Mouse (Mus musculus): Measurements from ENCODE around the gene Hspa12a. TPM values are rescaled to one million over a fixed set of nuclear protein-coding genes. Genes with fewer than 3 reads are reported as not detected.

The Hspa12a gene
- polyA plus RNA-seq, 1 experiment from 2014 or later, result 0.28 TPM

- Histone ChIP-seq H3K4me2 (ENCODE audit: low read depth, low read length) (no peak overlapping the region), H3K36me3 (replicated peaks; ENCODE audit: insufficient read depth, low read length) (no peaks in the 10 kb centered on the region), H3K4me1 (ENCODE audit: insufficient read depth) (peaks cover 11% of the 10 kb centered on the region), H3K9me3 (ENCODE audit: low read length) (no peaks in the 10 kb centered on the region), H3K27ac (ENCODE audit: low read depth) (no peak overlapping the region), H3K27me3 (ENCODE audit: insufficient read depth, low read length) (no peaks in the 10 kb centered on the region), H3K9ac (replicated peaks) (no peak overlapping the region), H3K4me3 (ENCODE audit: low read depth, low read length) (no peak overlapping the region)
- 58% methylated on average over 13 of the region's 13 CpGs for WGBS (ENCODE audit: insufficient replicate concordance)
- no peak for DNase-seq
- ATAC-seq, result no peak
- TF ChIP-seq CTCF (IDR thresholded peaks at IDR 0.05; ENCODE audit: low read depth) (no peak), EP300 (IDR thresholded peaks at IDR 0.05; ENCODE audit: low read depth) (no peak)
Observed at GRCm38 (mm10) chr19:58849333-58850131, 93.9 kb downstream of the Hspa12a start.

- no peak for ATAC-seq
- H3K27ac ChIP-seq (ENCODE audit: low read depth), result no peak overlapping the region
- 75% methylated on average over 3 of the region's 3 CpGs for WGBS (ENCODE audit: insufficient replicate concordance)
Observed at GRCm38 (mm10) chr19:58843606-58844005, 99.8 kb downstream of the Hspa12a start.

GRCm38 (mm10) chr19:58840721-58841271, 102.7 kb downstream of the Hspa12a start:
- Histone ChIP-seq H3K4me2 (ENCODE audit: low read depth, low read length) (no peak overlapping the region), H3K4me3 (ENCODE audit: low read depth, low read length) (no peak overlapping the region), H3K27me3 (ENCODE audit: insufficient read depth, low read length) (no peaks in the 10 kb centered on the region), H3K27ac (ENCODE audit: low read depth) (no peak overlapping the region), H3K9me3 (ENCODE audit: low read length) (no peaks in the 10 kb centered on the region), H3K4me1 (ENCODE audit: insufficient read depth) (no peaks in the 10 kb centered on the region), H3K9ac (replicated peaks) (no peak overlapping the region), H3K36me3 (replicated peaks; ENCODE audit: insufficient read depth, low read length) (no peaks in the 10 kb centered on the region)
- WGBS (ENCODE audit: insufficient replicate concordance), result 76% methylated on average over 5 of the region's 5 CpGs
- TF ChIP-seq EP300 (IDR thresholded peaks at IDR 0.05; ENCODE audit: low read depth), result no peak
- TF ChIP-seq CTCF (IDR thresholded peaks at IDR 0.05; ENCODE audit: low read depth), result no peak
- ATAC-seq (no peak), DNase-seq (no peak)

More at GRCm38 (mm10) chr19:58843606-58844005, 99.8 kb downstream of the Hspa12a start:
- H3K9me3 ChIP-seq (ENCODE audit: low read length), result no peaks in the 10 kb centered on the region
- no peaks in the 10 kb centered on the region for H3K4me1 ChIP-seq (ENCODE audit: insufficient read depth)
- H3K4me2 ChIP-seq (ENCODE audit: low read depth, low read length), result no peak overlapping the region
- no peak for DNase-seq
- H3K36me3 ChIP-seq (replicated peaks; ENCODE audit: insufficient read depth, low read length), result no peaks in the 10 kb centered on the region
- no peak for TF ChIP-seq EP300 (IDR thresholded peaks at IDR 0.05; ENCODE audit: low read depth)
- TF ChIP-seq CTCF (IDR thresholded peaks at IDR 0.05; ENCODE audit: low read depth), result no peak
- no peak overlapping the region for H3K4me3 ChIP-seq (ENCODE audit: low read depth, low read length)
- no peaks in the 10 kb centered on the region for H3K27me3 ChIP-seq (ENCODE audit: insufficient read depth, low read length)
- H3K9ac ChIP-seq (replicated peaks), result no peak overlapping the region

- H3K4me1 ChIP-seq (ENCODE audit: insufficient read depth), result no peaks in the 10 kb centered on the region
- DNase-seq, result no peak
- H3K36me3 ChIP-seq (replicated peaks; ENCODE audit: insufficient read depth, low read length), result no peaks in the 10 kb centered on the region
- no peak overlapping the region for H3K4me2 ChIP-seq (ENCODE audit: low read depth, low read length)
- no peak overlapping the region for H3K9ac ChIP-seq (replicated peaks)
- no peak for ATAC-seq
- no peaks in the 10 kb centered on the region for H3K27me3 ChIP-seq (ENCODE audit: insufficient read depth, low read length)
- H3K4me3 ChIP-seq (ENCODE audit: low read depth, low read length), result no peak overlapping the region
- TF ChIP-seq CTCF (IDR thresholded peaks at IDR 0.05; ENCODE audit: low read depth), result no peak
- no peak for TF ChIP-seq EP300 (IDR thresholded peaks at IDR 0.05; ENCODE audit: low read depth)
- no peaks in the 10 kb centered on the region for H3K9me3 ChIP-seq (ENCODE audit: low read length)
- 79% methylated on average over 4 of the region's 4 CpGs for WGBS (ENCODE audit: insufficient replicate concordance)
- H3K27ac ChIP-seq (ENCODE audit: low read depth), result no peak overlapping the region
Observed at GRCm38 (mm10) chr19:58839806-58840205, 103.6 kb downstream of the Hspa12a start.

GRCm38 (mm10) chr19:58839345-58839744, 104.1 kb downstream of the Hspa12a start:
- Histone ChIP-seq H3K4me3 (ENCODE audit: low read depth, low read length) (no peak overlapping the region), H3K36me3 (replicated peaks; ENCODE audit: insufficient read depth, low read length) (no peaks in the 10 kb centered on the region), H3K27ac (ENCODE audit: low read depth) (no peak overlapping the region), H3K9ac (replicated peaks) (no peak overlapping the region), H3K9me3 (ENCODE audit: low read length) (no peaks in the 10 kb centered on the region), H3K4me1 (ENCODE audit: insufficient read depth) (no peaks in the 10 kb centered on the region), H3K4me2 (ENCODE audit: low read depth, low read length) (no peak overlapping the region), H3K27me3 (ENCODE audit: insufficient read depth, low read length) (no peaks in the 10 kb centered on the region)
- 77% methylated on average over 3 of the region's 3 CpGs for WGBS (ENCODE audit: insufficient replicate concordance)
- no peak for TF ChIP-seq CTCF (IDR thresholded peaks at IDR 0.05; ENCODE audit: low read depth)
- no peak for TF ChIP-seq EP300 (IDR thresholded peaks at IDR 0.05; ENCODE audit: low read depth)
- DNase-seq (no peak), ATAC-seq (no peak)

- Histone ChIP-seq H3K9ac (replicated peaks) (no peak overlapping the region), H3K4me1 (ENCODE audit: insufficient read depth) (no peaks in the 10 kb centered on the region), H3K4me2 (ENCODE audit: low read depth, low read length) (no peak overlapping the region), H3K27me3 (ENCODE audit: insufficient read depth, low read length) (no peaks in the 10 kb centered on the region), H3K36me3 (replicated peaks; ENCODE audit: insufficient read depth, low read length) (no peaks in the 10 kb centered on the region), H3K4me3 (ENCODE audit: low read depth, low read length) (no peak overlapping the region), H3K27ac (ENCODE audit: low read depth) (no peak overlapping the region), H3K9me3 (ENCODE audit: low read length) (no peaks in the 10 kb centered on the region)
- ATAC-seq (no peak), DNase-seq (no peak)
- 57% methylated on average over 9 of the region's 9 CpGs for WGBS (ENCODE audit: insufficient replicate concordance)
- TF ChIP-seq CTCF (IDR thresholded peaks at IDR 0.05; ENCODE audit: low read depth) (no peak), EP300 (IDR thresholded peaks at IDR 0.05; ENCODE audit: low read depth) (no peak)
Observed at GRCm38 (mm10) chr19:58838706-58839105, 104.7 kb downstream of the Hspa12a start.
